Mouse (Mus musculus): Measurements from ENCODE around the gene B4galnt1.
"Not testable (repeated sequence)": the region's sequence is repeated elsewhere in the genome, so short reads cannot be mapped to it uniquely, and the experiment has no call there.

Gene B4galnt1

DNA sequence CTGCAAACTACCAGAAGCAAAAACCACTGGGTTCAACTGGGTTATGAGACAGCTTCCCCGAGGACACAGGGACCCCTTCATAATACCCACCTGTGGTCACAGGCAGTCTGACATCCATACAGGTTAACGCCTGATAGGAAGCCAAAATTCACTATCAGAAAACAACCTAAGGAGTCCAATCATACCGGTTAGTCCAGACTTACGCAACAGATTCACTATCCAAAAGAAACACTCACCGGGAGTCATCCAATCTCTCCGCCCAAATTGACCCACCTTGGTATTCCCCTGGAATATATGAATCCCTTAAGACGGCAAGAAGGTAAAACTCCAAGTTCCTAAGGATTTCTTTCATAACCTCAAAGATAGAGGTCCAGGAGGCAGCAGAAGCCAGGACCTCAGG is 20.5 kb upstream of the B4galnt1 start:
- DNase-seq: no peak

DNA sequence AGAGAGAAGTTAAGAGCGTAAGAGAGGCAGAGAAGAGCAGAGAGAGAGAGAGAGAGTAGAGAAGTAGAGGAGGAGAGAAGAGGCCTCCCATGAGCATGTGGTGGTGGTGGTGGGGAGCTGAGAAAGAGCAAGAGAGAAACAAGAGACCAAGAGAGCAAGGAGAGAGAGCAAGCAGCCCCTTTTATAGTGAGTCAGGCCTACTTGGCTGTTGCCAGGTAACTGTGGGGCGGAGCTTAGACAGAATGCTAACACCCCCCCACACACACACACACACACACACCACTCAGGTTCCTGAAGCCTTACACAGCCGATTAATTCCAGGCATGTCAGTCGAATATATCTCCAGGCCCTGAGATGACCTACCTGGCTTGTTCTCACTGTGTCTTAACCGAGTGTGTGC is 19.7 kb upstream of the B4galnt1 start:
- no peak for DNase-seq

DNA sequence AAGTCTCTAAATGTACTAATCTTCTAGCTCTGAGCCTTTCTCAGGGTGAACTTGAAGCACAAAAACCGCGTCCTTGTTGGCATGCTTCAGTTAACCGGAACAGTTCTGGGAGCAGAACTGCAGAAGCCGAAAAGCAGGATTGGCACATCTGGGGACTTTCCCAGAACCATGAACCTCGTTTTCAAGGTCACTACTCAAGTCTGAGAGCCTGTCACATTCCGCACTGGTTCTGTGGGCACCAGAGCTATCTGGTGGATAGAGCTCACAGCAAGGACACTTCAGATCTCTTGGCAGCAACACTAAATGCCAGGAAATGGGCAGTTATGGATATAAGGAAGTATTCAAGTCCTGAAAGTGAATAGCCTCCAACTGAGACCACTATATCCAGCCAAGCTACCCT is 17.9 kb upstream of the B4galnt1 start:
- peak; percentile 55 for DNase-seq

DNA sequence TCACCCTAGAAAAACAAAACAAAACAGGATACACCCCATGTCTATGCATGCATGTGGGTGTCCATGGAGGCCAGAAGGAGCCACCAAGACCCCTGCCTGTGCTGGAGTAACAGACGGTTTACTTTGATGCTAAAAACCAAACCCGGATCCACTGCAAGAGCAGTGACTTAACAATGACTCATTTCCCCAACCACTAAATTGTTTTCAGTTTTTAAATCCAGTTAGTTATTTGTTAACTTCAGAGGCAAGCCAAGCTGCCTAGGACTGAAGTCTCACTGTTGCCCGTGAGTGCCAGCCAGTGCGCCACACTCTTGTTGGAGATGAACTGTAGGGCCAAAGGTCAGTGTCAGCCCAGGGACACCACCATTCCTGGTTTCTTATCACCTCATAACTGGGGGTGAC is 14.6 kb upstream of the B4galnt1 start:
- peak; percentile 87 for DNase-seq

DNA sequence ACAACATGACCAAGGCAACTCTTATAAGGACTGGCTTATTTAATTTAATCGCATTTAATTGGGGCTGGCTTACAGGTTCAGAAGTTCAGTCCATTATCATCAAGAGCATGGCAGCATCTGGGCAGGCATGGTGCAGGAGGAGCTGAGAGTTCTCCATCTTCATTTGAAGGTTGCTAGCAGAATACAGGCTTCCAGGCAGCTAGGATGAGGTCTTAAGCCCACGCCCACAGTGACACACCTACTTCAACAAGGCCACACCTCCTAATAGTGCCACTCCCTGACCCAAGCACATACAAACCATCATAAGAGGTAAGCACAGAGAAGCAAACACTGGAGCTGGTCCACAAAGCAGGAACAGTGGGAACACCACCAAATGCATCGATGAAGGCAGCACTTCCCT is 13.8 kb upstream of the B4galnt1 start:
- DNase-seq: not testable (repeated sequence)

DNA sequence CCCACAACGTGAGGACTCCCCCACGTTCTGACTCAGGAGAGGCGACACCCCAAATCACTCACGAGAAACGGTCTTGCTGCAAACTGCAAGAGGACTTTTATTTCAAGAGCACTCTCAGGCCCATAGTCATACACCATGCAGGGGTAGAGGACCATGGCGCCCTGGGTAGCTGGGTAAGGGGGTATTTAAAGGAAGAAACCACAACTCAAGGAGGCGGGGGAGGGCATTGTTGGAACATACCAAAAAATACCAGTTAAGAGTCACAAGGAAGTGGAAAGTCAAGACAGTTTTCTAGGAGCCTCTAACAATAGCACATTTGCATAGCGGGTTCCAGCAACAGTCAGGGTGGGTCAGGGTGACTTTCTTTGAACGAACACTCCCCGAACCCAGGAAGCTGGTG is 12.5 kb upstream of the B4galnt1 start:
- not testable (repeated sequence) for DNase-seq

DNA sequence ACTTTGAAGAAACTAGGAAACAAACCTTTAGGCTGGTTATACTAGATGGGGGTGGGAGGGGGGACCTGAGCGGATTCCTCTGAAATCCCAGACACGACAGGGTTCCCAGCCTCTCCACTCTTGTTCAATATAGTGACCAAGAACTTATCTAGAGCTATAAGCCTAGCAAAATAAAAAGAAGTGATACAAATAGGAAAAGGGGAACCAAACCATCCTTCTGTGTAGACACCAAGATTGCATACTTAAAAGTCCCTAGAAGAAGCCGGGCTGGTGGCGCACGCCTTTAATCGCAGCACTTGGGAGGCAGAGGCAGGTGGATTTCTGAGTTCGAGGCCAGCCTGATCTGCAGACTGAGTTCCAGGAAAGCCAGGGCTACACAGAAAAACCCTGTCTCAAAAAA is 11.7 kb upstream of the B4galnt1 start:
- no peak for DNase-seq

DNA sequence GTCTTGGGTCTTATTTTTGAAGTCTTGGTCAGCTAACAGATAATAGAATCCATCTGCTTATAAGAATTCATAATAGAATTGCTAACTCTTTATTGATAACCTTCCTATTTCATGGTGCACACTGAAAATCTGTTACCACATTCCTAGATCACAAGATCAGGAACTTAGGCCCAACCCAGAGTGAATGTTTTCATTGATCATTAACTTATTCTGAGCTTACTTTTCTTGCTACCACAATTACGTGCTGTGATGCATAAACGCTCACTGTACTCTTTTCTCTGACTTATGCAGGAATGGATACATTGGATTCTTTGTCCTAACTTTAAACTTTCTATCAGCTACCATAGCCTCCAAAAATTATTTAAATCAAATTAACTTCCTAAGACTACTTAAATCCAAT is 10.8 kb upstream of the B4galnt1 start:
- DNase-seq: peak; percentile 67

DNA sequence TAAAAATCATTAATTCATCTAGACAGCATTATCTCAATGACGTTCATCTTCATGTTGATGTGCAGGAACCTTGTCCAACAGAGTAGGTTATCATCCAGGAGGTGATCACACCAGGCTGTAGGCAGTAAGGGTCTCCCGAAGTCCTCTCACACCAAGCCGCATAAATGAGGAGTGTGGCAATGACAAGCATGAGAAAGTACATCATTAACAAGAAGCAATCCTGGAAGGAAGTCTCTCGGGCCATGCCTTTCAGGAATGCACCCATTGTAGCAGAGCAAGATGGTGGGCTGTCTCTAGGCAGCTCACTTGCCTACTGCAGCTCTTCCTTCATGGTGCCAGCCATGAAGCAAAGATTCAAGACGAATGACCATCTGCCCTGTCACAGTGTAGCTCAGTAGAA is 10.4 kb upstream of the B4galnt1 start:
- DNase-seq: peak; percentile 38

DNA sequence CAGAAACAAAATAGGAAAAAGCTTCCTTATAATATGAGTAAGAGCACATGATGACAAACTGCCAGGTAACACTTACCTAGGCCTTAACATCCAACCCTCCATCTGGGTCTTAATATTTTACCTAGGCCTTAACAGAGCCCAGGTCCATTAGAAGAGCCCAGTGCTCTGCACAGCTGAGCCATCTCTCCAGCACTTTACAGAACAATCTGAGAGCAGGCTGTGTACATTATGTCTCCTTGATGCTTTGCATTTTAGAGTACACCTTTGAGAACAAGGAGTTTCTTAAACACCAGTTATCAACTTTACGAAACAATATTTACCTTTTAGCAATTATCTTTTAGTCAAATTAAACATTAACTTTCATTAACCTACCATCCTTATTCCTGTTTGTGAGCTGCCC is 8.9 kb upstream of the B4galnt1 start:
- DNase-seq: no peak

DNA sequence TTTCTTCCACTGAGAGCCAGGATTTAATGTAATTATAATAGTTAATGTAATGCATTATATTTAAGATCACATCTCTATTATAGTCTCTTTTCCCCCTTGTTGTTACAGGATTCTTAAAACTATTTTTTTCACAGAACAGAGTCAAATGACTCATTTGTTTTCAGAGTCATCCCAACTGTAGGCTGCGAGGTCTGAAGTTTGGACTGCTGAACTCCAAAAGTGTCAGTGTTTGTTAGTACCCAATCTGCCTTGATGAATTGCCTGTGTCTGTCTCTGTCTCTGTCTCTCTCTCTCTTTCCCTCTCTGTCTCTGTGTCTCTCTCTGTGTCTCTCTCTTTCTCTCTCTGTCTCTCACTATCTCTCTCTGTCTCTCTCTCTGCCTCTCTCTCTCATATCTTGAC is 8.5 kb upstream of the B4galnt1 start:
- DNase-seq: no peak

DNA sequence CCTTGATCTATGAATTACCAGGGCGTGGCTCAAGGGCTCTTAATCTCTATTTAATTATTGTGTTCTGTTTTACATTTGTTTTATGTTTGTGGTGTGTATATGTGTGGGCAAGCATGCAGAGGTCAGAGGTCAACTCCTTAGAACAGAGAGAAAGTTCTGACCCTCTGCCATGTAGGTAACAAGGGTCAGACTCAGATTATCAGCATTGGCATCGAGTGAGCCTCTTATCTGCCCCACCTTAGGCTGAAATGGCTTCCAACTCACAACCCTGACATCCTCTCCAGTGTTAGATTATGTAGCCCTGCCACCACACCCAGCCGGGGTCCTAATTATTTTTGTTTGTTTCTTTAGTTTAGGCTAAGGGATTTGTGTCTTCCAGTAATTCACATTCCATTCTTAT is 6.6 kb upstream of the B4galnt1 start:
- DNase-seq: no peak

DNA sequence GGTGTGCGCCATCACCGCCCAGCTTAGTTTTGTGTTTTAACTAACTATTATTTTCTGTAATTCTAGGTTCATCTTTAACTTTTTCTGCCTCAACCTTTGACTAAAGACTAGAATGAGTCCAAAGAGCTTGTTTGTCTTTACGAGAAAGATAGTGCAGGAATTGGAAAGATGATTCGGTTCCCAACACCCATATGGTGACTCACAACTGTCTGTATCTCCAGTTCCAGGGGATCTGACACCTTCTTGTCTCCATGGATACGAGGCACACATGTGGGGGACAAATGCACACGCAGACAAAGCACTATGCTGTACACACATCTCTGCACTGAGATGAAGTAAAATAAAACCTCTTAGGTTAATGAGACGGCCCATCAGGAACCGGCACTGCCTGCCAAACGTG is 4.9 kb upstream of the B4galnt1 start:
- peak; percentile 43 for DNase-seq

DNA sequence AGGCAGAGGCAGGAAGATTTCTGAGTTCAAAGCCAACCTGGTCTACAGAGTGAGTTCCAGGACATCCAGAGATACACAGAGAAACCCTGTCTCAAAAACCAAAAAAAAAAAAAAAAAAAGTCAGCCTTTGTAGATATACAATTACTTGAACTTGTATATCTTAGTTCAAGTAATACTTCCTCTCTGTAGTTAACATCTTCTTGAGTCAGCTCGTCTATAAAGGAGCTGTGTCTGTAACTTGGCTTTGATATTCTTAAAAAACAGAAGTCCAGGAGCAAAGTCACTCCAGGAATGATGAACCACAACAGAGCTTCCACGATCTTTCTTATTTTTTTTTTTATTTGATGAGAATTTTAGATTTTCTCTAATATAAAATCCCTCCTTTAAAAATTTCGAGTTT is 4.3 kb upstream of the B4galnt1 start:
- no peak for DNase-seq

DNA sequence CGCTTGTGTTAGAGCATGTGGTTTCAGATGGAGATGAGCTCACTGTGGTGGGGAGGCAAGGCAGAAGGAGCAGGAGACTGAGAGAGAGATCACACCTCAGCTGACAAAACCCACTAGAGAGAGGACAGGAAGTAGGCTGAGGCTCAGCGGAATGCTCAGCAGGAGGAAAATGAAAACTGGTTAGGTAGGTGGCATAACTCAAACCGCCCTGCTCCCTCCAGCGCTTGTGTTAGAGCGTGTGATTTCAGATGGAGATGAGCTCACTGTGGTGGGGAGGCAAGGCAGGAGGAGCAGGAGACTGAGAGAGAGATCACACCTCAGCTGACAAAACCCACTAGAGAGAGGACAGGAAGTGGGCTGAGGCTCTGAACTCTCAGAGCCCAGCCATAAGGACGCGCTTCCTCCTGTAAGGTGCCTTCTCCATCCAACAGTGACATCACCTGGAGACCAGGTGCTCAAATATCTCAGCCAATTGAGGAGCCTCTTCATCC is 2.2 kb upstream of the B4galnt1 start:
- not testable (repeated sequence) for DNase-seq

DNA sequence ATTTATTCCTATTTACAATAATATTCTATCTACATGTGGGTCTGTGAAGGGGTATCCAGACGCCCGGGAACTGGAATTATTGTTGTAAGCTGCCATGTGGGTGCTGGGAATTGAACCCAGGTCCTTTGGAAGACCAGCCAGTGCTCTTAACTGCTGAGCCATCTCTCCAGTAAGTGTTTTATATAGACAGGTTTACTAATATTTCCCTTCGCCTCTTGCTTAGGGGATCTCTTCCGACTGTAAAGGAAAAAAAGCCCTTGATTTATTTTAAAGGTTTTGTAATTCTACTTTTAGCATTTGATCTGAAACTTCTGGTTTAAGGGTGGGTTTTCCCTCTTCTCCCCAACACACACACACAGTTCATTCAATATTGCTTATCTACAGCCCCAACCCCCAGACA is 835 bp upstream of the B4galnt1 start:
- DNase-seq: no peak

DNA sequence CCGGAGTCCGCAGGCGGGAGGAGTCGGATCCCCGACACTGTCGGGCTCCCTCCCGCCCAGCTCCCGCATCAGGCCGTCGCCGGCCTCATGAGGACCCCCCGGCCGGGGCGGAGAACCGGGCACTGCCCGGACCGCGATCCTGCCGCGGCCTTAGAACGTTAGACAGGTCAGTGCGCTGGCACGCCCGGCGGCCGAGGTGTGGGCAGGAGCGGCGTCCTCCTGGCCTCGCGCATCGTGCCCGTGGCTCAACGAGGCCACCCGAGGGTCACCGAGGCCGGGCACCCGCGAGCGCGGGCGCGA is 279 bp downstream of the B4galnt1 start:
- DNase-seq: peak; percentile 29

DNA sequence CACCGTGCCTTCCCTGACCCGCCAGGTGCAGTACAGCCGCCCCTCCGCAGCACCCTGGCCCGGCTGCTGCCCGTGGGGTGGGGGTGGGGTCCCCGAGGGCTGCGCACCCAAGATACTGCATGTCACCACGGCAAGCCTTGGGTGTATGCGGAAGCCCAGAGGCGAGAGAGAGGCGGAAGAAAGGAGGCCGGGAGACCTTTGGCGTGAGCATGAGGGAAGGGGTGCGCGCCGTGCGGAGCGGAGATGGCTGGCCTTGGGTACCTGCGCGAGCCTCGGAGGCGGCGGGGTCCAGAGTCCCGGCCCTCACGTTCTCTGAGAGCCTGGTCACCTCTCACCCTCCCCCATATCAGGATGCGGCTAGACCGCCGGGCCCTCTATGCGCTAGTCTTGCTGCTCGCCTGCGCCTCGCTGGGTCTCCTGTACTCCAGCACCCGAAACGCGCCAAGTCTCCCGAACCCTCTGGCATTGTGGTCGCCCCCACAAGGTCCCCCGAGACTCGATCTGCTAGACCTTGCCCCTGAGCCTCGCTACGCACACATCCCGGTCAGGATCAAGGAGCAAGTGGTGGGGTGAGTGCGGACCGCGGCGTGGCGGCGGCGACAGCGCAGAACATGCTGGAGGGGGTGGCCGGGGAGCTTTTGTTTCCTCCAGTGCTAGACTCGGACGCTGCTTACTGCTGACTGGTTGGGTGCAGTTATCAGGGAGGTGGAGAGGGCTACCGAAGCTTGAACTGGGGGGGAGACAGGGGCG is 804 bp downstream of the B4galnt1 start:
- DNase-seq: no peak

DNA sequence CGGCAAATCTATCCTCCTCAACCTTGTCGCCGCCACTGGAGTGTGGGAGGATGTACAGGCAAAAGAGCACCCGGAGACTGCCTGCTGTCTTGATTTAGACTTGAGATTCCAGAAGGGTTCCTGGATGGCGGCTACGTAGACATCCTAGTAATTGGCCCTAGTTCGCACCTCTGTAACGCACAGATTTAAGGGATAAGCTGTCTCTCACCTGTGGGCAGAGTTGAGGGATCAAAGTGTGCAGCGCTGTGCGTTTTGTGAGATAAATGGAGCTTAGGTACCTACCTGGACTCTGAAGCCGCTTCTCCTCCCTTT is 1.3 kb downstream of the B4galnt1 start:
- no peak for DNase-seq

DNA sequence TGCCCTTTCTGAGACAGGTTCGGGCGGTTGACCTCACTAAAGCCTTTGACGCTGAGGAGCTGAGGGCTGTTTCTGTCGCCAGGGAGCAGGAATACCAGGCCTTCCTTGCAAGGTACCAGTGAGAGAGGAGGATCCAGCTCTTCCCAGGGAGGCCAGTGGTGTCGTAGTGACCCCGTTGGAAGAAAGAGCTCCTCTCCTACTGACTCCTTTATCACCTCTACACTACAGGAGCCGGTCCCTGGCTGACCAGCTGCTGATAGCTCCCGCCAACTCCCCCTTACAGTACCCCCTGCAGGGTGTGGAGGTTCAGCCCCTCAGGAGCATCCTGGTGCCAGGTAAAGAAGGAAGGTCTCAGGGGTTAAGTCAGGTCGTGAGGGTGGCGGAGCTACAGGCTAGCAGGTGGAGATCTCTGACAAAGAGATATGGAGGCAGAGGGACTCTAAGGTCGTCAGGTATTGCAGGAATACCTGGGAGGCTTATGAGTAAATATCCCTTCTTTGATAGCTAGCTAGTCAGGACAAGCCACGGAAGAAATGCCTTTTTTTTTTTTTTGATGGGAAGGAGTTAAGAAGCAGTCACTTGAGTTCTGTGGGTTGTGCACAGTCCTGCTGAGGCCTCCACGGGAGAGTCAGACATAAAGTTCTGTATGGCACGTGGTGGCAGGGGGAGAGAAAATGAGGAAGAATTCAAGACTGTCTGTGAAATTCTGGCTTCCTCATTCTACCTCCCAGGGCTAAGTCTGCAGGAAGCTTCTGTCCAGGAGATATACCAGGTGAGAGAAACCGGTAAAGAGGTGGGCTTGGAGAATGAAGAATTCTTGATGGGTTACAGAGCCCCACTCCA is 2.0 kb downstream of the B4galnt1 start:
- DNase-seq: no peak

DNA sequence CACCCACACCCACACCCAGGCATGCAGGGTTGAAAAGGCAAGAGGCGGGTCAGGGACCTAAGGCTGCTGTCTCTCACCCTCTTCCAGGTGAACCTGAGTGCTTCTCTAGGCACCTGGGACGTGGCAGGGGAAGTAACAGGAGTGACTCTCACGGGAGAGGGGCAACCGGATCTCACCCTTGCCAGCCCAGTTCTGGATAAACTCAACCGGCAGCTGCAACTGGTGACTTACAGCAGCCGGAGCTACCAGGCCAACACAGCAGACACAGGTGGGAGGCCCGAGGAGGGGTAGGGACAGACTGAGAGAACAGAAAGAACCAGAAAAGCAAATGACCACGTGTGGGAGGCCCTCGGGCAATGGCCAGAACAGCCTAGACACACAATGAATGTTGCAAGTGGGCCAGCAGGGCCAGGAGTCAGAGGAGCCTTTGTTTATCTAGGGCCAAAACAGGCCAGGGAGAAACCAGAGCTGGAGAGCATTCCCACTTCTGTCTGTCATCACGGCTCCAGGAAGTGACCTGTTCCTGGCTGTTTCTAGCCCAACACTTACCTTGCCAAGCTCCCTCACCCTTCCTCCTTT is 2.7 kb downstream of the B4galnt1 start:
- DNase-seq: no peak

DNA sequence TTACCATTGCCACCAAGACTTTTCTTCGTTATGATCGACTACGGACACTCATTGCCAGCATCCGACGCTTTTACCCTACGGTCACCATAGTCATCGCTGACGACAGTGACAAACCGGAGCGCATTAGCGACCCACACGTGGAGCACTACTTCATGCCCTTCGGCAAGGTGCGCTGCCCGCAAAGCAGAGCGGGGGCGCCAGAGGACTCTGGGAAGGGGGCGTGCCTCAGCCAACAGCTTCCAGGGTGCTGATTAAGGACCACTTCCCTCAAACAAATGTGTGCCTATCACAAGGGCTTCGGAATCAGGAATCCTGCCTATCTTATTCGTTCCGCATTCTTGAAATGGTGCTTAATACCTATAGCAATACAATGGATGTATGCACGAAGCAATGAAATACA is 5.0 kb downstream of the B4galnt1 start:
- no peak for DNase-seq

DNA sequence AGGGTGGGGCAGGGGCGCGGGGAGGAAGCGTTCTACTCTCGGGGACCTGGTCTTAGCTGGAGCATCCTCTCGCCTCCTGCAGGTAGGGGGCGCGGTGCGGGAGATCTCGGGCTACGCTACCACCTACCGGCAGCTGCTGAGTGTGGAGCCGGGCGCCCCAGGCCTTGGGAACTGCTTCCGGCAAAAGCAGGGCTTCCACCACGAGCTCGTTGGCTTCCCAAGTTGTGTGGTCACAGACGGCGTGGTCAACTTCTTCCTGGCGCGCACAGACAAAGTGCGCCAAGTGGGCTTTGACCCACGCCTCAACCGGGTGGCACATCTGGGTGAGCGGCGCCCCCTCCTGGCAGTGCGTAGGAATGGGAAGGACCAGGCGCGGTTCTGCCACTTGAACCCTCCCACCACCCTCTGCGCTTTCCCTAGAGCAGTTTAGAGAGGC is 5.8 kb downstream of the B4galnt1 start:
- peak; percentile 85 for DNase-seq

DNA sequence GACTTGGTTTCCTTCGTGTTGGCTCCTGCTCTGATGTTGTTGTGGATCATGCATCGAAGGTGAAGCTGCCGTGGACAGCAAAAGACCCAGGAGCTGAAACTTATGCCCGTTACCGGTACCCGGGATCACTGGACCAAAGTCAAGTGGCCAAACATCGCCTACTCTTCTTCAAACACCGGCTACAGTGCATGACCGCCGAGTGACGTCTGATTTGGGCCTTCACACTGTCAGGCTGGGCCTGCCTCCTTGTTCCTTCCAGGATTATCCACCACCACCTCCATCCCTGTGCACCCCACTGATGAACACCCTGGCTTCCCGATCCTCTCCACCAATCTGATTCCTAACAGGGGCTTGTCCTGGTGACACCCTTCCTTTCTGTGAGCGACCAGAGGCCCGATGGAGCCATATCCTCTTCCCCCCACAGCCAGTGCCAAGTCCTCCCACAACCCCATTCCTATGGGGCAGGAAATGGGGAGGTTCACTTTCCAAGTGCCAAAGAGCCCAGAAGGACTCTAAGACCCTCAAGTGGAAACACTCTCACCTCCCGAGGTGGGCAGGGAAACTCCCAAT is 6.7 kb downstream of the B4galnt1 start:
- DNase-seq: no peak

Measured in kidney, adult 9 months (tissue).